Mouse (Mus musculus) adrenal gland, postnatal 25 days (tissue): ENCODE data around the gene Spryd4. TPM values are rescaled to one million over a fixed set of nuclear protein-coding genes. Genes with fewer than 3 reads are reported as not detected.
A peak's percentile ranks its signal among the peaks of the same experiment; 100 is the strongest.
"Not testable (repeated sequence)": the region's sequence is repeated elsewhere in the genome, so short reads cannot be mapped to it uniquely, and the experiment has no call there.

Experiments
- DNase-seq: peaks from one replicate; pipeline ENCODE4 v3.0.0; 2021; ENCODE audit warnings: mixed read lengths
- total RNA-seq: library from RNA; stranded (reverse); gene quantifications from 2 replicates; pipeline ENCODE4 v1.2.3, GENCODE M21; 2021

Spryd4 gene
- total RNA-seq, 1 experiment from 2014 or later, result 15.3 TPM

- DNase-seq, result no peak
Measured at GRCm38 (mm10) chr10:128187181-128187605, 24.4 kb downstream of the Spryd4 start.

GRCm38 (mm10) chr10:128185959-128186358 is 25.6 kb downstream of the Spryd4 start:
- DNase-seq, result peak; percentile 80

- DNase-seq, result no peak
Measured at GRCm38 (mm10) chr10:128185277-128185940, 26.2 kb downstream of the Spryd4 start.

GRCm38 (mm10) chr10:128184296-128184695 is 27.3 kb downstream of the Spryd4 start:
- DNase-seq, result no peak

GRCm38 (mm10) chr10:128179989-128180388 is 31.6 kb downstream of the Spryd4 start, which contains the start of gene Rbms2:
Gene Rbms2 (minus strand): TSS chr10:128180297.
- no peak for DNase-seq

- DNase-seq, result no peak
Measured at GRCm38 (mm10) chr10:128177316-128177715, 34.3 kb downstream of the Spryd4 start.

GRCm38 (mm10) chr10:128175996-128176755 is 35.4 kb downstream of the Spryd4 start:
- peak; percentile 50 for DNase-seq

GRCm38 (mm10) chr10:128175302-128175701 is 36.3 kb downstream of the Spryd4 start:
- no peak for DNase-seq

- DNase-seq, result not testable (repeated sequence)
Measured at GRCm38 (mm10) chr10:128171348-128171747, 40.3 kb downstream of the Spryd4 start.

GRCm38 (mm10) chr10:128167091-128167490 is 44.5 kb downstream of the Spryd4 start:
- DNase-seq, result no peak

GRCm38 (mm10) chr10:128165726-128166125 is 45.9 kb downstream of the Spryd4 start:
- DNase-seq, result not testable (repeated sequence)

Other genes with a start within 250 kb of the Spryd4 start
- 1.1 TPM in 1 of 2 replicates, not detected in the other for gene Hsd17b6, start 204.2 kb downstream of the Spryd4 start, total RNA-seq
- gene Prim1, start 196.6 kb downstream of the Spryd4 start, total RNA-seq, result 6.6 and 6.8 TPM in 2 replicates
- 566 and 612 TPM in 2 replicates for gene Naca, start 176.2 kb downstream of the Spryd4 start, total RNA-seq
- 167 and 204 TPM in 2 replicates for gene Ptges3, start 152.9 kb downstream of the Spryd4 start, total RNA-seq
- gene Atp5b, start 128.5 kb downstream of the Spryd4 start, total RNA-seq, result 2,437 and 2,492 TPM in 2 replicates
- gene Baz2a, start 120.2 kb downstream of the Spryd4 start, total RNA-seq, result 52.2 and 73.2 TPM in 2 replicates
- gene Rbms2, start 31.5 kb downstream of the Spryd4 start, total RNA-seq, result 84.6 and 85.7 TPM in 2 replicates
- gene Gls2, start 17.4 kb downstream of the Spryd4 start, total RNA-seq, result 1.3 and 5.5 TPM in 2 replicates
- not detected in 2 replicates for gene Mip, start 14.0 kb upstream of the Spryd4 start, total RNA-seq
- gene Timeless, start 20.3 kb upstream of the Spryd4 start, total RNA-seq, result 14.1 and 20.7 TPM in 2 replicates
- 0.30 and 2.8 TPM in 2 replicates for gene Apon, start 42.3 kb upstream of the Spryd4 start, total RNA-seq
- 9.7 and 10.0 TPM in 2 replicates for gene Apof, start 56.9 kb upstream of the Spryd4 start, total RNA-seq
- gene Stat2, start 58.8 kb upstream of the Spryd4 start, total RNA-seq, result 37.2 and 52.6 TPM in 2 replicates
- not detected in 2 replicates for gene Il23a, start 86.9 kb upstream of the Spryd4 start, total RNA-seq
- 28.9 and 32.7 TPM in 2 replicates for gene Pan2, start 91.5 kb upstream of the Spryd4 start, total RNA-seq
- gene Cnpy2, start 110.7 kb upstream of the Spryd4 start, total RNA-seq, result 164 and 206 TPM in 2 replicates
- 287 and 317 TPM in 2 replicates for gene Cs, start 125.9 kb upstream of the Spryd4 start, total RNA-seq
- 74.4 and 80.2 TPM in 2 replicates for gene Coq10a, start 157.2 kb upstream of the Spryd4 start, total RNA-seq
- 72.3 and 75.1 TPM in 2 replicates for gene Ankrd52, start 165.3 kb upstream of the Spryd4 start, total RNA-seq
- gene Slc39a5, start 189.4 kb upstream of the Spryd4 start, total RNA-seq, result not detected in 2 replicates
- gene Nabp2, start 199.7 kb upstream of the Spryd4 start, total RNA-seq, result 74.6 and 75.0 TPM in 2 replicates
- 35.9 and 44.4 TPM in 2 replicates for gene Rnf41, start 199.8 kb upstream of the Spryd4 start, total RNA-seq
- 107 and 125 TPM in 2 replicates for gene Smarcc2, start 247.4 kb upstream of the Spryd4 start, total RNA-seq